Mouse (Mus musculus) right cerebral cortex, postnatal 25 days (tissue): ENCODE data around the gene Nup54.
A peak's percentile ranks its signal among the peaks of the same experiment; 100 is the strongest.

Source experiments
- DNase-seq: peaks from one replicate; pipeline ENCODE4 v3.0.0; 2022

Gene Nup54

DNA sequence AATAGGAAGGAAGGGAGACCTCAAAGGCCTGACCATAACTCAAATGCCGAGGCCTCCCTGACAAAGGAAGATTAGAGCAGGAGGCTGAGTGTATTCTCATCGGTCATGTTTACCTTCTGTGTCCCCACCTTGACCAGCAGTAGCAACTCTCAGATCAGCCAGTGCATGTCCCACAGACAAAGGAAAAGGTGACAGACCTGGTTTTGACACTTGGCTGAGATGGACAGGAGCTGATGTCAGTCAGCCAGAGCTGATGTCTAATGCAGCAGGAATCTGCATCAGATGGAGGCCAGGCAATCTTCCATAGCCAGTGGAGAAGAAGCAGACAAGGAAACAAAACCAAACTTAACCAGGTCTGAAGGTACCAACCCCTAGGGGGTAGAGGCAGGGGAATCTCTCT lies 62.4 kb downstream of the Nup54 start:
- no peak for DNase-seq

DNA sequence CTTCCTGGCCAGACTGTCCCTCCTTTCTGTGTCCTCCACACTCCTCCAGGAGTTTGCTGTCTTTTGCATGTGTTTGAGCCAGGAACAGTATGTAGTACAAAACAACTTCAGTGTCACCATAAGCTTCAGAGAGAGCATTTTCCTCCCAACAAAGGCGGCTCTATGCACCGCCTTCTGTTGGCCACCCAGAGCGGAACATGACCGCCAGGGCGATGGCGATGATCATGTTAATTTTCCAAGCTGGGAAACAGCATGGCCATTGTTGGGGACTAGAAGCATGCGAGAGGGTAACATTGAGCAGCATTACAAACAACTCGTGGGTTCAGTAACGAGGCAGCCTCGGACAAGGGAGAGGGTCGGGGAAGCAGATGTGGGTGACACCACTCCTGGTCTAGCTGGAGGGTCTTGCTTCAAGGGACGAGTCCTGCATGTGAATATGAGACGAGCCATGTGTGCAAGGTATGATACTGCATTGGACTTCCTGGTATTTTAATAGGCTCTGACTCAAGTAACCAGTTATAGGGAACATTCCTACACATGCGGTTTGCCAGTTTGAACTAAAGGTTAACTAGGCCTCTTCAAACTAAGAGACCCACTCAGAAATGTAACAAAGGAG lies 63.5 kb downstream of the Nup54 start:
- DNase-seq, result no peak

DNA sequence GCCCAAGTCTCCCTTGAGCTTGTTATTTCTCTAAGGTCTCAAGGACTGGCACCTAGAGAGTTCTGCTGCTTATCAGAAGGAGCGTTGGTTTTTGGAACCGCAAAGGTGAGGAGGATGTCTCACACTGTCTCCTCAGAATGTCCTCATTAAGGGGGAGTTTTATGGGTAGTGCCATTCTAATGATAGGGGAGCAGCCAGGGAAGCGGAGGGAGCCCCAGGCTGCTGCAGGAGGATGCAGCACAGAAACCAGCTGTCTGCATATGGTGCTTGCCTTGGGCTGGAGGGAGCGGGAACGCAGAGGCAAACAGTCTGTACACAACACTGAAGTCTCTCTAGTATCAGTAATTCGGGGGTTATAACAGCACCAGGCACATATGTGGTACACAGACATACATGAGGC lies 64.1 kb downstream of the Nup54 start:
- DNase-seq, result no peak

DNA sequence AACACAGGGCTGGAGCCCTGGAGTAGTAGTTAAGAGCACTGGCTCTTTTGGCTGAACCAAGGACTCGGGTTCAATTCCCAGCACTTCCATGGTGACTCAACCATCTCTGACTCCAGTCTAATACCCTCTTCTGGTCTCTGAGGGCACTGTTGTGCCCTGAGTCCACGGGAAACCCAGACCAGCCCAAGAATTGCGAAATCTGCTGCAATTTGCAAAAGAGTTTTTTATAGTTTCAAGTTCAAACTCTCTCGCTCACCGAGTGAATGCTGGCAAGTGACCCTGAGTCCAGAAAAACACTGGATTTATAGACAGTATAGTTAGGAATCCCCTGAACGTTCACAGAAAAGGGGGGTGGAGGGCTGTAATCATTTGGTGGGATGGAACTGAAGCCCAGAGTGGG lies 64.6 kb downstream of the Nup54 start:
- no peak for DNase-seq

DNA sequence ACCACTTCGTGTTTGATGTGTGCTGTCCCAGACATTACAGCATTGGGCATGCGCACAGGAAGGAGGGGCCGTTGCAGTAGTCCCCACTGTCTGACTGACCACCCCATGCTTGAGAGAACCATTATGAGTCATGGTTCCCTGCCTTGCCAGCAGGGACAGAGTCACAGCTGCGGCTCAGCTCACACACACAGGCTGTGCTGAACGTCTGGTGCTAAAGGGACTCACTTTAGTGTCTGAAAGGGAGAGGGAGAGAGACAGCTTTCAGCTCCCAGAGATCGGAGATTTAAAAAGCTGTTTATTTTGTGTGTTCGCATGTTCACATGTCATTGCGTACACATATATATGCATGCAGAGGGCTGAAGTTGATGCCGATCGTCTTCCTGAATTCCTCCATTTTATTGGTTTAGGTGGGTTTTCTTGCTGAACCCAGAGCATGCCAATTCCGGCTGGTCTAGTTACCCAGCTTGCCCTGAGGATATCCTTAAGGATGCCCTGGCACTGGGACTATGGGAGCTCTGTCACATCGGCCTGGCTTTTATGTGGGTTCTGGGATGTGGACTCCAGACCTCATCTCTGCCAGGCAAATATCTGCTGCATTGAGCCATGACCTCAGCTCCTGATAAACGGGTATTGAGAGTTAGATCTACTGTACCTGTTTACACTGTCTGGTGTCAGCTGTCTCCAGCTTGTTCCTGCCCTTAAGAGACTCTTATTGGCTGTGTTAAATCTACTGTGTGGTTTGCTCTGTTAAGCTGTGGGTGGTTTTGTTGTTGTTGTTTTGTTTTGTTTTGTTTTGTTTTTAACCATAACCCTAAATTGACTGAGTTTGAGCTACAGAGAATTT lies 65.6 kb downstream of the Nup54 start:
- peak; percentile 40 for DNase-seq

DNA sequence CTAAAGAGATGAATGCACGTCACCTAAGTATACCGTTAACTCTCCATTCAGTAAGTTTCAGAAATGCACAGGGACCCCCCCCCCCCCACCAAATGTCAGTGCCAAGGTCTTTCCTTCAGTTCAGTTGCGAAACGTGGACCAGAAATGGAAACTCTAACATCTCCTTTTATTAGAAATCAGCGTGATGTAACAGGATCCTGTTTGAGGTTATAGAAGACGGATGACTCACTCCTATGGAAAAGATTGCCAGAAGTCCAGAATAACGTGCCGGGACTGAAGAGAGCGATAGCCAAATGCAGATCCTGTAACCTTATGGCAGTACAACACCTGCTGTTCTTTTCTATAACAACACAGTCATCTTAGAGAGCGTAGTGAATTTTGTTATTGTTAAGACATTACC lies 66.6 kb downstream of the Nup54 start:
- no peak for DNase-seq

DNA sequence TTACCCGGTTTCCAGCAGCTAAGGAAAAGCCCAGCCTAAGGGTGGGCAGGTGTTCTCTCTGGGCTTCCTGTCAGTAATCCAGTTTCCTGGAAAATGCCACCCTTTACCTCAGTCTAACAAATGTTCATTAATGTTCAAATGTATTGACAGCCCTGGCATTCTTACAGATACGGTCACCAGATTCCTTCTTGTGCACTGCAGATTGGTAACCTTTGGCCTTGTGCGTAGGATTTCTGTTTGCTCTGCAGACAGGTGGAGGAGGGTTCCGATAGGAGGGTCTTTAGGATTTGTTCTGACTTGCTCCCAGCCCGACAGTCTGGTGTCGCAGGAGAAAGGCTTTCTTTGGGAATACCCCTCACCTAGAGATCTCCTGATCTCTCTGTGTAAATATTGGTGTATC lies 68.5 kb downstream of the Nup54 start:
- DNase-seq, result no peak
